Mouse (Mus musculus): Measurements from ENCODE around the gene Isg20l2. TPM values are rescaled to one million over a fixed set of nuclear protein-coding genes. Genes with fewer than 3 reads are reported as not detected.

Isg20l2 gene
- polyA plus RNA-seq, 1 experiment from 2014 or later: 20.0 TPM

DNA sequence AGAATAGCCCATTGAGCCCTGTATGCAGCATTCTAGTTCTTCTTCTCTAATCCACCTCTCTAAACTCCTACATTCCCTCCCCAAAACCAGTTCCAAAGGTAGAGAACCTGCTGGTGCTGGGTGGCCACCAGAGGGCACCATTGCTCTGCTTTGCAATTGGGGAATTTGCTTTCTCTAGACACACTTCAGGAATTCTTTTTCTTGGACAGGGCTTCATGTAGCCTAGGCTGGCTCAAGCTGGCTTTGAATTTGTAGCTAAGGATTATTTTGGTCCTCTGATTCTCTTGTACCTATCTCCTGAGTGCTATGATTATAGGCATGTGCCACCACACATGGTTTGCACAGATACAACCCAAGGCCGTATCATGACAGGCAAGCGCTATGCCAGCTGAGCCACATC, 5.7 kb downstream of the Isg20l2 start:
- Histone ChIP-seq H3K4me2 (ENCODE audit: low read length) (no peak overlapping the region), H3K36me3 (ENCODE audit: control insufficient read depth, insufficient read depth, low read length) (peaks cover 79% of the 10 kb centered on the region), H3K4me1 (ENCODE audit: control insufficient read depth, insufficient read depth, low read length) (peaks cover 5% of the 10 kb centered on the region; the same call in 1 of the 2 replicates), H3K4me3 (ENCODE audit: low read depth, low read length) (no peak overlapping the region), H3K27ac (ENCODE audit: low read depth, low read length) (no peak overlapping the region), H3K27me3 (replicated peaks; ENCODE audit: control insufficient read depth, insufficient read depth, low read length) (no peaks in the 10 kb centered on the region), H3K9me3 (replicated peaks; ENCODE audit: control insufficient read depth, low read length) (no peaks in the 10 kb centered on the region), H3K9ac (ENCODE audit: low read length) (no peak overlapping the region)
- DNase-seq (ENCODE audit: low spot score) (peak; percentile 90), ATAC-seq (peak; percentile 48)
- WGBS: 99% methylated on average over 2 of the region's 2 CpGs

DNA sequence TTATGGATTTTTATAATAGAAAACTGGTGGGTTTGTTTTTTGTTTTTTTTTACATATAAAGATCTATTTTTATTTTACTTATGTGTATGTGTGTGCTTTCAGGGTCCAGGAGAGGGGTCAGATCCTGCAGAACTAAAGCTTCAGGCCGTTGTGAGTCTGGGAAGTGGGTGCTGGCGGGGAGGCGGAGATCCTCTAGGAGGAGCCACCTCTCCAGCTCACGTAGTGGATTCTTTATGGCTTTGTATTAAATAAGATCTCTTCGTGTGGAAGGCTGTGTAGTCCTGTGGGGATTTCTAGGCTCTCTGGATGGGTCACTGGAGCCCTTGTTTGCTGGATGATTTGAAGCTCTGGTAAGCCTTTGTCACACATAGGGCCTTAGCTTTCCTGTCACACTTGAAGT, 10.5 kb downstream of the Isg20l2 start:
- no peak for ATAC-seq

DNA sequence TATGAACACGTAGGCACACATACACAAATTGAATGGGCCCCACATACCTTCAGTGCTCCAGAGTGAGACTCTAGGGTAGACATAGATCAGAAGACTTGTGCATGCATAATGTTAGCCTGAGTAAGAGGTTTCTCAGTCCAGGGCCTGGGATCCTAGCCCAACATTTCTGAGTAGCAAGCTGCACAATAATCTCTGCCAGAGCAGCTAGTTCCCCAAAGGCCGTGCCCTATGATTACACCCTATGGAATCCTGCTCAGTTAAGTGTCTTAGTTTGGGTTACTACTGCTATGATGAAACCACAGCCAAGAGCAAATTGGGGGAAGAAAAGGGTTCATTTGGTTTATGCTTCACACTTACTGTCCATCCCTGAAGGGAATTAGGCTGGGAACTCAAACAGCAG, 12.4 kb downstream of the Isg20l2 start:
- Histone ChIP-seq H3K27me3 (replicated peaks; ENCODE audit: control insufficient read depth, insufficient read depth, low read length) (0 out of 2 replicates have a peak, but pooled peaks cover 3% of the 10 kb centered on the region), H3K4me3 (ENCODE audit: low read depth, low read length) (no peak overlapping the region), H3K9ac (ENCODE audit: low read length) (no peak overlapping the region), H3K4me2 (ENCODE audit: low read length) (no peak overlapping the region), H3K4me1 (ENCODE audit: control insufficient read depth, insufficient read depth, low read length) (peaks cover 18% of the 10 kb centered on the region), H3K9me3 (replicated peaks; ENCODE audit: control insufficient read depth, low read length) (no peaks in the 10 kb centered on the region), H3K36me3 (ENCODE audit: control insufficient read depth, insufficient read depth, low read length) (peaks cover 66% of the 10 kb centered on the region), H3K27ac (ENCODE audit: low read depth, low read length) (no peak overlapping the region)
- DNase-seq (ENCODE audit: low spot score): no peak
- 92% methylated on average over 2 of the region's 2 CpGs for WGBS
- no peak for ATAC-seq

More for the DNA sequence above, 10.5 kb downstream of the Isg20l2 start:
- H3K36me3 ChIP-seq (ENCODE audit: control insufficient read depth, insufficient read depth, low read length): peaks cover 75% of the 10 kb centered on the region
- H3K9ac ChIP-seq (ENCODE audit: low read length): no peak overlapping the region
- no peaks in the 10 kb centered on the region for H3K9me3 ChIP-seq (replicated peaks; ENCODE audit: control insufficient read depth, low read length)
- no peak for DNase-seq (ENCODE audit: low spot score)
- 0 out of 2 replicates have a peak, but pooled peaks cover 4% of the 10 kb centered on the region for H3K4me1 ChIP-seq (ENCODE audit: control insufficient read depth, insufficient read depth, low read length)
- no peak overlapping the region for H3K4me2 ChIP-seq (ENCODE audit: low read length)
- 58% methylated on average over 5 of the region's 5 CpGs for WGBS
- H3K4me3 ChIP-seq (ENCODE audit: low read depth, low read length): no peak overlapping the region
- no peaks in the 10 kb centered on the region for H3K27me3 ChIP-seq (replicated peaks; ENCODE audit: control insufficient read depth, insufficient read depth, low read length)
- no peak overlapping the region for H3K27ac ChIP-seq (ENCODE audit: low read depth, low read length)

DNA sequence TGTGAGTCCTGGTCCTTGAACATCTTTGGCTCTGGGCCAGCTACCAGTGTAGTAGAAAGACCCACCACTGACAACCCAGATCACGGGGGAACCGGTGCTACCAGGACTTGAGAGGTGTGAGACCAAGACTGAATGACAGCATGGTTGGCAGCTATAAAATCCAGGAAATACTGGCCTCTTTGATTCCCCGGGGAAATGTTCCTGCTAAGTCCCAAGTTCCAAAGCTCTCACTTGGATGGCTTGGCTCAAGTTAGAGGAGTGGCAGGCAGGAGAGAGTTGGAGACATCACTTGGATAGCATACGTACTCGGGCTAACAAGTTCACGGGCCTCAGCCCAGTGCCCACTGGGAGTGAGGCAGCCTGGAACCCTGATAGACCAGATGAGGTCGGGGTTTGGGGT, 13.5 kb downstream of the Isg20l2 start:
- no peak overlapping the region for H3K9ac ChIP-seq (ENCODE audit: low read length)
- 0 out of 2 replicates have a peak, but pooled peaks cover 3% of the 10 kb centered on the region for H3K27me3 ChIP-seq (replicated peaks; ENCODE audit: control insufficient read depth, insufficient read depth, low read length)
- DNase-seq (ENCODE audit: low spot score) (no peak), ATAC-seq (no peak)
- H3K4me2 ChIP-seq (ENCODE audit: low read length): no peak overlapping the region
- peaks cover 29% of the 10 kb centered on the region for H3K4me1 ChIP-seq (ENCODE audit: control insufficient read depth, insufficient read depth, low read length)
- no peak overlapping the region for H3K4me3 ChIP-seq (ENCODE audit: low read depth, low read length)
- no peaks in the 10 kb centered on the region for H3K9me3 ChIP-seq (replicated peaks; ENCODE audit: control insufficient read depth, low read length)
- H3K36me3 ChIP-seq (ENCODE audit: control insufficient read depth, insufficient read depth, low read length): peaks cover 55% of the 10 kb centered on the region
- WGBS: 81% methylated on average over 7 of the region's 7 CpGs
- no peak overlapping the region for H3K27ac ChIP-seq (ENCODE audit: low read depth, low read length)

DNA sequence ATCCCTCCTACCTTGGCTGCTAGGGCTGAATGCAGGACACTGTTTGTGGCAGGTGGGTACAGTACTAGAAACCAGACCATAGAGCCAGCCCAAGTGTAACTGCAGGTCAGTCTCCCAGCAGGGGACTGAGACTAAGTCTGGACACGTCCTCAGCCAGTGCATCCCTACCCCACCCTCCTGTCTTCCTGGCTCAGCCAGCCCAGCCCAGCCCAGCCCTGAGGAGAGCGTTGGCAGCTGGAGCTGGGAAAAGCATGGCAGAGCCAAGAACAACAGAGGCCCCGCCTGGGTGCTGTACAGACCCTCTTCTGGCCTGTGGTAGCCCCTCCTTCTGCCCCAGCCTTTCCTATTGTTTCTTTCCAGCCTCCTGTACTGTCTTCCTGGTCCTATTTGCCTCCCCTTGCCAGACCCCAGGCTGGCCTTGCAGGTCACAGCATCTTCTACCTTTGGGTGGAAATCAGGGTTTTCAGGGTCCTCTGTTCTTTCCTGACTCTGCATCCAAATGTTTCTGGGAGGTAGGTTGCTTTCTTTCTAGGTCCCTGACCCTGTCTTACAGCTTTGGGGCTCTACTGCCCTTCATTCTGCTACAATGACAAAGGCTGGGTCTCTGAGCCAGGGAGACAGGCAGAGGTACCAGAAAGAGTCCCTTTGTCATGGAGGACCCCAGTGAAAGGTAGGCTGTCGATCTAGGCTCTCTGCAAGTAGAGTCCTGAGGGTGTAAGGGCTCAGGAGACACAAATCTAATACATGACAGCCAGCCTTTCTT, 14.9 kb downstream of the Isg20l2 start:
- no peaks in the 10 kb centered on the region for H3K9me3 ChIP-seq (replicated peaks; ENCODE audit: control insufficient read depth, low read length)
- H3K36me3 ChIP-seq (ENCODE audit: control insufficient read depth, insufficient read depth, low read length): peaks cover 40% of the 10 kb centered on the region
- WGBS: 11% methylated on average over 4 of the region's 4 CpGs
- no peak overlapping the region for H3K27ac ChIP-seq (ENCODE audit: low read depth, low read length)
- H3K4me3 ChIP-seq (ENCODE audit: low read depth, low read length): no peak overlapping the region
- 0 out of 2 replicates have a peak, but pooled peaks cover 3% of the 10 kb centered on the region for H3K27me3 ChIP-seq (replicated peaks; ENCODE audit: control insufficient read depth, insufficient read depth, low read length)
- H3K9ac ChIP-seq (ENCODE audit: low read length): peak overlapping the region; percentile 37; the same call in 1 of the 2 replicates
- DNase-seq (ENCODE audit: low spot score) (peak; percentile 44), ATAC-seq (peak; percentile 59; the same call in 1 of the 2 replicates)
- no peak overlapping the region for H3K4me2 ChIP-seq (ENCODE audit: low read length)
- peaks cover 39% of the 10 kb centered on the region for H3K4me1 ChIP-seq (ENCODE audit: control insufficient read depth, insufficient read depth, low read length)

DNA sequence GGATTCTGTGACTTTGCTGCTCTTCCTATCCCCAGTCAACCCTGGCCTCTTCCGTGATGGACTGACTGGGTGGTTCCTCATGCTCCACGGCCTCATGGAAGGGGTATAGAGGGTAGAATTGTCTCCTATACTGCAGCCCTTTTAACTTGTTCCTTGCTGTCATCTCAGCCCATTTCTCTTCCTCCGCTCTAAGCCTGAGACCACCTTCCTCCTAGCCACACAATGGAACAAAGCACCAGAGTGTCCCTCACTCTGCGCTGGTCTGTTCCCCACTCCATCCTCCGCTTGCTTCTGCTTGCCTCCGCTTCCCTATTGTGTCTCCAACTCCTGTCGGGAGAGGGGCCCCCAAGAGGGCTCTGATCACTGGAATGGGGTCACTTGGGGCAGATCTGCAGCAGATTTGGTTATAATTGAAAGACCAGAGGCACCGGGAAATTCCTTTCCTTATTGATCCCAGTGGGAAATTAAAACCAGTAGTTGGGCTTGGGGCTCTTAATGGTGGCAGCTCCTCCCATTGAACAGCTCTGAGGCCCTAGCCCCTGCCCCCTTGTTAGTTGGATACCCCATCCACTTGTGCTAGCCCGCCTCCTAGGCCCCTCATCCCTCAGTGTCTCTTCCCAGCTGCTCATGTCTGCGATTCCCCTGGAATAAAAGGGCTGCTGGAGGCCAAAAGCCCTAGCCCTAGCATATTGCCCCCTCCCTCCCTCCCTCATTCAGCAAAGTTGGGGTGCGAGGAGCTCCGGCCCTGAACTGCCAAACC, 15.8 kb downstream of the Isg20l2 start:
- Histone ChIP-seq H3K9ac (ENCODE audit: low read length) (no peak overlapping the region), H3K9me3 (replicated peaks; ENCODE audit: control insufficient read depth, low read length) (no peaks in the 10 kb centered on the region)

DNA sequence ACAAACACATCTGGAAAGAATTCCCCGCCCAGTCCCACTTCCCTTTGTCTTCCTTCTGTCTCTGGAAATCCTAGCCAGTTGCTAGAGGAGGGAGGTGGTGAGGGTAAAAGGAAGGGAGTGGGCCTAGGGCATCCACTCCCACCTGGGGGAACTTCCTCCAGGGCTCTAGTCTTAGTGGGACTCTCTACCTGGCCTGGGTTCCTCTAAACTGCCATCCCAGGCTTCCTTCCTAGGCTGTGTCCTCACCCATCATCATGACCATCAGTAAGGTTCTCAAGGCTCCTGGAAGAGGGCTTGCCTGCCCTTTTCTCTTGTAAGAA, 16.4 kb downstream of the Isg20l2 start:
- H3K4me1 ChIP-seq (ENCODE audit: control insufficient read depth, insufficient read depth, low read length): peaks cover 41% of the 10 kb centered on the region
- 0 out of 2 replicates have a peak, but pooled peaks cover 3% of the 10 kb centered on the region for H3K27me3 ChIP-seq (replicated peaks; ENCODE audit: control insufficient read depth, insufficient read depth, low read length)
- H3K36me3 ChIP-seq (ENCODE audit: control insufficient read depth, insufficient read depth, low read length): peaks cover 25% of the 10 kb centered on the region
- WGBS: 21% methylated on average over 1 of the region's 1 CpGs
- ATAC-seq (no peak), DNase-seq (ENCODE audit: low spot score) (no peak)
- H3K27ac ChIP-seq (ENCODE audit: low read depth, low read length): no peak overlapping the region
- H3K9ac ChIP-seq (ENCODE audit: low read length): no peak overlapping the region
- no peaks in the 10 kb centered on the region for H3K9me3 ChIP-seq (replicated peaks; ENCODE audit: control insufficient read depth, low read length)
- H3K4me2 ChIP-seq (ENCODE audit: low read length): 0 out of 2 replicates have a peak overlapping the region, but pooled peaks have one; percentile 70
- no peak overlapping the region for H3K4me3 ChIP-seq (ENCODE audit: low read depth, low read length)

More for the DNA sequence above, 15.8 kb downstream of the Isg20l2 start:
- DNase-seq (ENCODE audit: low spot score) (peak; percentile 20), ATAC-seq (no peak)
- H3K4me1 ChIP-seq (ENCODE audit: control insufficient read depth, insufficient read depth, low read length): peaks cover 41% of the 10 kb centered on the region
- no peak overlapping the region for H3K4me2 ChIP-seq (ENCODE audit: low read length)
- WGBS: 17% methylated on average over 12 of the region's 12 CpGs
- no peak overlapping the region for H3K4me3 ChIP-seq (ENCODE audit: low read depth, low read length)
- H3K36me3 ChIP-seq (ENCODE audit: control insufficient read depth, insufficient read depth, low read length): peaks cover 31% of the 10 kb centered on the region
- no peak overlapping the region for H3K27ac ChIP-seq (ENCODE audit: low read depth, low read length)
- 0 out of 2 replicates have a peak, but pooled peaks cover 3% of the 10 kb centered on the region for H3K27me3 ChIP-seq (replicated peaks; ENCODE audit: control insufficient read depth, insufficient read depth, low read length)

DNA sequence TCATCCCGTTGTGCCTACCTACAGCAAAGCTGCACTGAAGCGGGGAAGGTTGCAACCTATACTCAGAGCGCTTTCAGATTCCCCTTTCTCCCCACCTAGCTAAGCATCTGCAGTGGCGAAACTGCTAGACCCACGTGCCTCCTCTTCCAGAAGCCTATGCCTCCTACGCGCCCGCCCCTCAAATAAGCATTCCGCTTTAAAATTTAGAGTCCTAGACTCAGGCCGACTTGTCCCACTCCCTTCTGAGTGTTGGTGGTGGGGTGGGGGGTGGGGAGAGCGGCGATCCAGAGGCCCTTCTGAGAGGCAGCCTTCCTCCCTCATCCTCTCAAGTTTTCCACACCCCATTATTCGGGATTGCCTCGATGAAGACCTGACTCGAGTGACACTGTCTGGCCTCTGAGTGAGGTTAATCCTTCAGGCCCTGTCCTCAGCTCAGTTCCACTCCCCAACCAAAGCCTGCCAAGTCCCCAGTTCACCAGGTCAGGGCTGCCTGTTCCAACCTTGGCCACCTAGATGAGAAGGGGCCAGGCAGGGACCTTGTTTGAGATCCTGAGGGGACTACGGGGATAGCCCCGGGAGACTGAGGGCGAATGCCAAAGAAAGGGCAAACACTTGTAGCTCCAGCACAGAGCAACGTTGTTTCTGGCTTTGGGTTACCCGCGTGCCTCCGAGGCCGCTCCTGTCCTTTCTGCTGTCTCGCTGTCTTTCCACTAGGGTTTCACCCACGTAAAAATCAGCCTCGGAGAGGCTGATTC, 17.1 kb downstream of the Isg20l2 start:
- peak overlapping the region; percentile 56 for H3K9ac ChIP-seq (ENCODE audit: low read length)
- DNase-seq (ENCODE audit: low spot score) (peak; percentile 41), ATAC-seq (0 out of 2 replicates have a peak, but pooled peaks have one; percentile 6)
- no peak overlapping the region for H3K27ac ChIP-seq (ENCODE audit: low read depth, low read length)
- peaks cover 18% of the 10 kb centered on the region for H3K36me3 ChIP-seq (ENCODE audit: control insufficient read depth, insufficient read depth, low read length)
- peak overlapping the region; percentile 27 for H3K4me3 ChIP-seq (ENCODE audit: low read depth, low read length)
- peak overlapping the region; percentile 70 for H3K4me2 ChIP-seq (ENCODE audit: low read length)
- no peaks in the 10 kb centered on the region for H3K9me3 ChIP-seq (replicated peaks; ENCODE audit: control insufficient read depth, low read length)
- H3K27me3 ChIP-seq (replicated peaks; ENCODE audit: control insufficient read depth, insufficient read depth, low read length): 0 out of 2 replicates have a peak, but pooled peaks cover 3% of the 10 kb centered on the region
- peaks cover 41% of the 10 kb centered on the region for H3K4me1 ChIP-seq (ENCODE audit: control insufficient read depth, insufficient read depth, low read length)
- 6% methylated on average over 26 of the region's 26 CpGs for WGBS

Data from forebrain, embryonic 14.5 days (tissue).